Mouse (Mus musculus): ENCODE measurements around the gene Necab2.

Necab2 gene

DNA sequence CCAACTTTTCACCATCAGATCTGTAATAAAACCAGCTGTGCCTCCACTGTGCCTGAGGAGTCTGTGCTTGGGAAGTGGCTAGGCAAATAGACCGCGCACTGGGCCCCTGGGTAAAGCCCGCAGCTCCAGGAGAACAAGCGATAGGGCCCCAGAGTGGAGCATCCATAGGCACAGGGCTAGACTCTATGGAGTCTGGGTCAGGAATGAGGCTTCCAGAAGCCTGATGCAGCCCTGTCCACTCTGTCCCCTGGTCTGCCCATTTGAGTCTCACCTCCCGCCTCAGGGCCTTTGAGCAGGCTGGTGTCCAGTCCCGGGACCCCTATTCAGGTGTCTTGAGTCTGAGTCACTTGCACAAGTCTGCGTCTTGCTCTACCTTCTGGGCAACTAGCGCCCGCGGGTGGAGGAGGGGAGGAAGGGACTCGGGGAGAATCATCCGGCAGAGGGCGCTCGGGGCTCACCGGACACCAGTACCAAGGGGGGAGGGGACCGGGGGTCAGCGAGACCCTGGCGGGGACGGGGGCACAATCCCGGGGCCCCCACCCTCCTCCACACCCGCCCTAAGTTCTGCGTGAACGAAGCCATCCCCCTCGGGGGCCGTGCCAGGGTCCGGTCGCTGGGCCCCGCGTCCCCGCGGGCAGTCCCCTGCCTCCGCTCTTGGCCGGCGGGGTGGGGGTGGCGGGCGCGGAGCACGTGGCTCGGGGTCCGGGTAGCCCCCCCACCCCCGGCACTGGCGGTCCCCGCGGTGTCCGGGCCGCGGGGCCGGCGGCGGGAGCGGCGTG lies at the start of gene Necab2:
Gene Necab2 (plus strand): TSS at position 509 of the 779 bp plus-strand sequence.
- peak; percentile 89 for DNase-seq

GRCm38 (mm10) chr8:119398558-119398957 lies 48.0 kb upstream of the Necab2 start:
- no peak for DNase-seq

DNA sequence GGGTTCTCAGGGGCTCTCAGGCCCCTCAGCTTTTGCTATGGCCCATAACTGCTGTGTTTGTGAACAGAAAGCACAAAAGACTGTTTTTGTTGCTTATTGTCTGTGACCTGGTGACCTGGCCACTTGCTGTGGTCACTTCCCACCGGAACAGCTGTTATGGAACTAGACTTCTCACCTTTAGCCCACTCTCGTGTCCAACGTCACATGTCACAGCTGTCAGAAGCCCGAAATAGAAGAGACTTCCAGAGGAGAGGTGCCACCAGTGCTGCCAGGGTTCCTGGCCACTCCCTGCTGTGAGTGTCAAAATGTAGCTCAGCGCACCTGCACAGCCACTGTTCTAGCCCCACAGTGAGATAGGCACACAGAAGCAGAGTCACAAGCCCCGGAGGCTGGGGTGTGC lies 47.3 kb upstream of the Necab2 start:
- DNase-seq = no peak

- no peak for DNase-seq
Measured at GRCm38 (mm10) chr8:119400122-119400671, 46.3 kb upstream of the Necab2 start.

GRCm38 (mm10) chr8:119400904-119401303 lies 45.6 kb upstream of the Necab2 start:
- DNase-seq = no peak

- no peak for DNase-seq
Measured at GRCm38 (mm10) chr8:119403912-119404311, 42.6 kb upstream of the Necab2 start.

- DNase-seq = no peak
Measured at GRCm38 (mm10) chr8:119404648-119405047, 41.9 kb upstream of the Necab2 start.

- DNase-seq = peak; percentile 45
Measured at GRCm38 (mm10) chr8:119408311-119408710, 38.2 kb upstream of the Necab2 start.

- DNase-seq = no peak
Measured at GRCm38 (mm10) chr8:119412037-119412734, 34.3 kb upstream of the Necab2 start.

GRCm38 (mm10) chr8:119412735-119413498 lies 33.6 kb upstream of the Necab2 start:
- DNase-seq = peak; percentile 79

- no peak for DNase-seq
Measured at GRCm38 (mm10) chr8:119413605-119414004, 32.9 kb upstream of the Necab2 start.

DNA sequence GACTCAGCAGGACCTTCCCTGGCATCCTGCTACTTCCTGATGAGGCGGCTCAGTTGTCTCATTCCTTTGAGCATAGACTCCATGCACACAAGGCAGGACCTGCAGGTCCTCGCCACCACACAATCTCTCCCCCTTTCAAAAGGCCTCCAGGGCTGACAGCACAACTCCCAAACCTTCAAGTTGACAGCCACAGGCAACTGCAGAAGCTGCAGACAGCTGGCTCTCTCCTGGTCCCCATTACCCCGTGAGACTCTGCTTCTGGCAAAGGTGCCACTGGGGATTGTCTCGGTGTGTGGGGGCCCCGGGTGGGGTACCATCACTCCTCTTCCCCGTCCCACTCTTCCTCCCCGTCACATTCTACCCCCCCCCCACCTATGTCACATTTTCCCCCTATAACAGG lies 26.2 kb upstream of the Necab2 start:
- DNase-seq = no peak

- DNase-seq = no peak
Measured at GRCm38 (mm10) chr8:119421603-119422122, 24.9 kb upstream of the Necab2 start.

DNA sequence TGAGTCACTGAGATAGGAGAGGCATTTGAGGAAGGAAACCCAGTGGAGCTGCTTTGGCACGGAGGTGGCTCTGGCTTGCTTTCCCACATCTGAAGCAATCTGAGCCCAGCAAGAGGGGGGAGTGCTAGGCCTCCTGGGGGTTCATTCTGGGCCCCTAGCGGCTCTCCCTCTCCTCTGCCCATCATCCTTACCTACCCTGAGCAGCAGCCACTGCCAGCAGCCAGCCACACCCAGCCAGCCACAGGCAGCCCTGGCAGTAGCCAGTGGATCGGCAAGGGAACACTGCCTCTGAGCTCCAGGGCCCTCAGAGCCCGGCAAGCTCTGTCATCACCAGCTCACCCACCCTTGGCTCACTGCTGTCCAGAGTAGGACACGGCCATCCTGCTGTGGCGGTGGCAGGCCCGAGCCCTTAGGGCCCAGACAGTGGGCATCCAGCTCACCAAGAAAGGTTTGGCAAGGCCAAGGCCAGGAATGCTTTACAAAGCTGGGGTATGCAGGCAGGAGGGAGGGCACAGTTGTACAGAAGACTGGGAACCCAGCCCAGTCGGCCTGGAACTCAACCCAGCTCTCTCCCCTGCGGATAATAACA lies 24.3 kb upstream of the Necab2 start:
- peak; percentile 40 for DNase-seq

GRCm38 (mm10) chr8:119423631-119424141 lies 22.8 kb upstream of the Necab2 start:
- peak; percentile 74 for DNase-seq

DNA sequence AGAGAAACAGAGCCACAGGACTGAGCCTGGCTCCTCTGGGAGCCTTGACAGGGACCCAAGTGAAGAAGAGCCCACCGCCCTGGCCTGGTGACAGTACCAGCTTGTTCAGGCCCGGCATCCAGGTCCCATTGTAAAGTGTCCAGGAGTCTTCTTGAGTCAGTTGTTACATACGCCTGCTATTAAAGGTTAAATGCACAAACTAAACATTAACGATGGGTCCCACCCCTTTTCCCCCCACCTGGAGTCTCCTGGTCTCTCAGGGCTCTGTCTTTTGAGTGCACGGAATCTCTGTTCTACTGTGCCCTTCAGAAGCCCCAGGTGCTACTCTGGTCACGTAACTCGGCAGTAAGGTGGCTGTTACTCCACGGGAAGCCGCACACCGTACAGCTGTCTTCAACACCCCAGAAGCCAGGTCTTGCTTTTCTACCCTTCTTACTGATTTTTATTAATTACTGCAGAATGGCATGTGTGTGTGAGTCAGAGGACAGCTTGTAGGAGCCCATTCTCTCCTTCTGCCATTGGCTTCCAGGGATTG lies 22.3 kb upstream of the Necab2 start:
- no peak for DNase-seq

DNA sequence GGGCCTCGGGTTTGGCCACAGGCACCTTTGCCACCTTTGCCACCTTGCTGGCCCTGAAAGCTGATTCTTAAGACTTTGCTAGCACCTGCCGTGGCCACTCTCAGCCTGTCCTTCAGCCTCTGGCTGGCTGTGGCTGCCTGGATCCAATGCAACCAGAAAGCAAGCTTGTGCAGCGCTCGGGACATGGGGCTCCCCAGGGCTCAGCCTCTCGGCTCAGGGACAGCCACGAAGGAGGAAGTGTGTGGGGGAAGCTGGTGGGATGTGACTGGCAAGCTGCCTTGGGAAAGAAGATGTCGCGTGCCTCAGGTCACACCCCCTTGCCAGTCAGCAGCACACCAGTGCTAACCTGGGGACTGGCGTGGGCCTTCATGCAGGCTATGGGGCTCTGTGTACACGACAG lies 21.8 kb upstream of the Necab2 start:
- DNase-seq = no peak

DNA sequence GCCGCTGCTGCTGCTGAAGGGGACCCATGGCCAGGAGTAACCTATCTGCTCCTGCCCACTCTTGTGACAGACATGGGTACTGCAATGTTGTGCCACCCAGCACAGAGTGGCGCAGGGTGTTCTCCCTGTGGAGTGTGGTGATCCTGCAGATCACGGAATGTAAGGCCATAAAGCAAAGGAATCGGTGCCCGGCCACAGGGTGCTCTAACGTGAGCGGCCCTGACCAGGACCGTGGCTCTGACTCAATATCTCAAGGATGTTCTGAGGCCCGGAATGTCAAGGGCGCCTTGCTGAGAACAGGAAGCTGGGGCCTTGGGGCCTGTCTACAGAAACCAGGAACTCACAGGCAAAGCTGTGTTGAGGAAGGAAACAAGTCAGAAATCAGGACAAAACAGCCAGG lies 21.0 kb upstream of the Necab2 start:
- peak; percentile 63 for DNase-seq

DNA sequence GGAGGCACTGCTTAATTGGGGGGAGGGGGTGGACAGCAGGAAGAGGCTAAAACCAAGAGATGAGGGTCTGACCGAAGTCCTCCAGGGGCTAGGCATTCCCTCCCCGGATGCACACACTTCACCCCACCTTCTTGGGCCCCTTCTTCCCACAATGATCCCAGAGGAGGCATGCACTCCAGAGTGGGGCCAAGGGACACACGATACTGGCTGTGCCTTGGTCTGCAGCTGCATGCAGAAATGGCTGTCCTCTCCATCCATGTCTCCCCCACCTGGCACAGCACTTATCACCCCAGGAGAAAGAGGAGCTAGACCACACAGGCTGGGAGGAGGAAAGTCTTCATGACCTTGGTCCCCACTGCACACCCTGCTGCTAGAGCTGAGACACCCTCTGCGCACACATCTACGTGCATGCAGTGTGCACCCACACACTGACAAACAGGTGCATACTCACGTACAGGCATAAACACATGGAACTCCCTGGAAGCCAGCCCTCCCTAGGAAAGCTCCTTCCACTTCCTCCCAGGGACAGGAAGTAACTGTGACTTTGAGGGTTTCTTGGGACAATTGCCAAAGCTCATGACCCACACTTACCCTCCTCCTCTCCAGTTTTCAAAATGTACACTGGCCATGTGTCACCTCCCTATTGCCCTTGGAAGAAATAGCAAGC lies 20.3 kb upstream of the Necab2 start:
- DNase-seq = peak; percentile 73

DNA sequence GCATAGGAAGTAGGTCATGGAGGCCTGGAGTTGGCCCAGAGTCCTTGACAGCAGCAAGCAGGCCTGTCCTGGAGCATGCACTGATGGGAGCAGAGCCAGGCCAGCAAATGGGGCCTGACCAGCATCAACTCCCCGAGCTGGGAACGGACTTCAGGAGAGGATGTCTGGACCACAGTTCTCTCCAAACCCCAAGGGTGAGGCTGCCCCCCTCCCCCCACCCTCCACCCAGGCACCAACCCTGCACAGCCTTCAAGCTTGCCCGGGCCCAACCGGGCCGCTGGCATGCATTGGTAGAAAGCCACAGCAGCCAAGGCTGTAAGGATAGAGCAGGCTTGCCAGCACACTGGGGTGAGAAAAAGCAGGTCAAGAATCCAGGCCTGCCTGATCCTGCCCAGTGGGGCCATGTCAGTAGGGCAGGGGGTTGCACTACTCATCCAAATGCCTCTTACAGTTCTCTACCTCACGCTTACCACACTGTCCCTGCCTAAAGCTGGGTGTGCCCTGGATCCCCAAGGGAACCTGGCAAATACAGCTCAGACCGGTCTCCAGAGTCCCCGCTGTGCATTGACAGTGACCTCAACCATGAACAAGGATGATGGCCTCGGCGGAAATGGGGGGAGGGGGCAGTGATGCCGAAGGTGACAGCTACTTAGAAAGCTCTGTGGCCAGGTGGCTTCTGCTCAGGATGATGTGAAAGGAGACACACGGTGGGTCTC lies 18.7 kb upstream of the Necab2 start:
- no peak for DNase-seq

GRCm38 (mm10) chr8:119428350-119428740 lies 18.2 kb upstream of the Necab2 start:
- DNase-seq = no peak

Data from lung, postnatal 10 days (tissue).